Mouse (Mus musculus): ENCODE results near the gene Ythdc1.
"Not testable (repeated sequence)": the region's sequence is repeated elsewhere in the genome, so short reads cannot be mapped to it uniquely, and the experiment has no call there.

Gene Ythdc1

GRCm38 (mm10) chr5:86803962-86804940 lies at the start of gene Ythdc1:
Ythdc1 (plus strand) TSS chr5:86804221.
- peak; percentile 98 for DNase-seq

- no peak for DNase-seq
These were observed 34.9 kb upstream of the Ythdc1 start for GRCm38 (mm10) chr5:86769015-86769658.

- no peak for DNase-seq
These were observed 33.0 kb upstream of the Ythdc1 start for GRCm38 (mm10) chr5:86771010-86771409.

GRCm38 (mm10) chr5:86776941-86777340 lies 27.1 kb upstream of the Ythdc1 start:
- no peak for DNase-seq

GRCm38 (mm10) chr5:86778471-86778870 lies 25.6 kb upstream of the Ythdc1 start:
- no peak for DNase-seq

GRCm38 (mm10) chr5:86783059-86783458 lies 21.0 kb upstream of the Ythdc1 start:
- no peak for DNase-seq

GRCm38 (mm10) chr5:86784205-86784604 lies 19.8 kb upstream of the Ythdc1 start:
- no peak for DNase-seq

- DNase-seq, result no peak
These were observed 17.2 kb upstream of the Ythdc1 start for GRCm38 (mm10) chr5:86786798-86787197.

- no peak for DNase-seq
These were observed 14.1 kb upstream of the Ythdc1 start for GRCm38 (mm10) chr5:86789954-86790353.

GRCm38 (mm10) chr5:86792249-86792648 lies 11.8 kb upstream of the Ythdc1 start:
- no peak for DNase-seq

GRCm38 (mm10) chr5:86792807-86793206 lies 11.2 kb upstream of the Ythdc1 start:
- no peak for DNase-seq

GRCm38 (mm10) chr5:86816795-86817194 lies 12.8 kb downstream of the Ythdc1 start:
- no peak for DNase-seq

GRCm38 (mm10) chr5:86836378-86836777 lies 32.4 kb downstream of the Ythdc1 start:
- DNase-seq, result not testable (repeated sequence)

GRCm38 (mm10) chr5:86838110-86838509 lies 34.1 kb downstream of the Ythdc1 start:
- DNase-seq, result no peak

GRCm38 (mm10) chr5:86839472-86839871 lies 35.5 kb downstream of the Ythdc1 start:
- no peak for DNase-seq

- no peak for DNase-seq
These were observed 36.2 kb downstream of the Ythdc1 start for GRCm38 (mm10) chr5:86840207-86840606.

GRCm38 (mm10) chr5:86841261-86841660 lies 37.2 kb downstream of the Ythdc1 start:
- not testable (repeated sequence) for DNase-seq

GRCm38 (mm10) chr5:86850104-86850503 lies 46.1 kb downstream of the Ythdc1 start:
- DNase-seq, result no peak

- DNase-seq, result no peak
These were observed 47.6 kb downstream of the Ythdc1 start for GRCm38 (mm10) chr5:86851658-86852057.

- not testable (repeated sequence) for DNase-seq
These were observed 52.5 kb downstream of the Ythdc1 start for GRCm38 (mm10) chr5:86856505-86856904.

- no peak for DNase-seq
These were observed 53.7 kb downstream of the Ythdc1 start for GRCm38 (mm10) chr5:86857682-86858081.

GRCm38 (mm10) chr5:86858336-86858735 lies 54.3 kb downstream of the Ythdc1 start:
- no peak for DNase-seq

- DNase-seq, result no peak
These were observed 67.9 kb downstream of the Ythdc1 start for GRCm38 (mm10) chr5:86871877-86872276.
